In the genomic region with DNA sequence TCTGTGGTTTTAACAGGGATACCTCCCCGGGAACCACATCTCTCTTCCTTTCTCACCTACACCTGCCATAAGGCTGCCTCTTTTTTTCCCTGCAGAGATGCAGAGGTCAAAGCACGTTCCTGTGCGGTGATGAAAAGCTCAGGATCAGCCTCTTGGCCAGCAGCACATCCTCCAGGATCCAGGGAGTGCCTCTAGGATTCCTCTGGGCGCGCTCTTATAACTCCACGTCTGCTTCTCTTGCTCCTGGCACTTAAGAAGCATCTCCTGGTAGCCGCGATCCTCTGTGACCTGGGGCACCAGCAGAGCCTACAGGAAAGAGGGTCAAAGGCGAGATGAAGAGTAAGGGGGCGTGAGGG, we compare ENCODE assay signal across 10 mouse cellular contexts. TPM values are rescaled to one million over a fixed set of nuclear protein-coding genes. Genes with fewer than 3 reads are reported as not detected.
A peak's percentile ranks its signal among the peaks of the same experiment; 100 is the strongest.
DNase-seq lines count a peak whose midpoint lies in the region; ATAC-seq and TF ChIP-seq lines count a peak whose summit lies in the region.
"Had no signal": no experiment of that assay in that cellular context is flagged by ENCODE, and none has a peak within 500 bp of the region (broad histone marks: within the 10 kb centered on the region; RNA-seq: fewer than 3 reads in every experiment).

No protein-coding gene starts in this region.

- no peak for TF ChIP-seq CTCF in heart, adult 2 months (IDR thresholded peaks at IDR 0.05)
- TF ChIP-seq CTCF in cortical plate, adult 2 months (IDR thresholded peaks at IDR 0.05; ENCODE audit: extremely low read depth, insufficient read depth, low read length), result no peak

- no peak for ATAC-seq in heart, embryonic 13.5 days (ENCODE audit: extremely low read depth, insufficient number of reproducible peaks, low FRiP score, low TSS enrichment)
- ATAC-seq in hindbrain, embryonic 13.5 days (ENCODE audit: low FRiP score), result no peak; the same call in 1 of the 2 replicates
- ATAC-seq in midbrain, embryonic 13.5 days, result no peak

- no peaks in the 10 kb centered on the region for H3K9me3 ChIP-seq in heart, embryonic 13.5 days
- no peaks in the 10 kb centered on the region for H3K9me3 ChIP-seq in hindbrain, embryonic 13.5 days
- H3K9me3 ChIP-seq in midbrain, embryonic 13.5 days, result no peaks in the 10 kb centered on the region
- H3K9me3 ChIP-seq: G1E had no signal

- H3K4me1 ChIP-seq in heart, embryonic 13.5 days, result peaks cover 19% of the 10 kb centered on the region
- H3K4me1 ChIP-seq in heart, adult 2 months (ENCODE audit: control insufficient read depth, insufficient read depth, low read length), result no peaks in the 10 kb centered on the region
- H3K4me1 ChIP-seq in cortical plate, adult 2 months (ENCODE audit: control insufficient read depth, insufficient read depth, low read length), result no peaks in the 10 kb centered on the region
- peaks cover 24% of the 10 kb centered on the region for H3K4me1 ChIP-seq in hindbrain, embryonic 13.5 days (replicated peaks)
- peaks cover 13% of the 10 kb centered on the region for H3K4me1 ChIP-seq in midbrain, embryonic 13.5 days (replicated peaks)

- peak overlapping the region; percentile 58 for H3K4me3 ChIP-seq in heart, embryonic 13.5 days
- H3K4me3 ChIP-seq in heart, adult 2 months, result no peak overlapping the region
- peak overlapping the region; percentile 57 for H3K4me3 ChIP-seq in cortical plate, adult 2 months (ENCODE audit: insufficient read depth, low read length)
- H3K4me3 ChIP-seq in hindbrain, embryonic 13.5 days, result peak overlapping the region; percentile 72
- peak overlapping the region; percentile 66 for H3K4me3 ChIP-seq in midbrain, embryonic 13.5 days (replicated peaks)

- H3K79me2 ChIP-seq in heart, adult 2 months (replicated peaks; ENCODE audit: control insufficient read depth, insufficient read depth, low read length), result no peaks in the 10 kb centered on the region

- no peak overlapping the region for H3K27ac ChIP-seq in heart, embryonic 13.5 days (replicated peaks)
- no peak overlapping the region for H3K27ac ChIP-seq in heart, adult 2 months
- H3K27ac ChIP-seq in cortical plate, adult 2 months (ENCODE audit: insufficient read depth, low read length), result no peak overlapping the region
- H3K27ac ChIP-seq in hindbrain, embryonic 13.5 days, result peak overlapping the region; percentile 40; the same call in 1 of the 2 replicates
- H3K27ac ChIP-seq in midbrain, embryonic 13.5 days, result 0 out of 2 replicates have a peak overlapping the region, but pooled peaks have one; percentile 15

- no peak for TF ChIP-seq POLR2A in heart, adult 2 months (IDR thresholded peaks at IDR 0.05; ENCODE audit: insufficient read depth, low read depth, low read length)
- TF ChIP-seq POLR2A in cortical plate, adult 2 months (IDR thresholded peaks at IDR 0.05; ENCODE audit: extremely low read depth, insufficient read depth, low read length), result no peak

- intact Hi-C loops in heart, adult 2 months (cut with DNase I), result no loop called here

- peak overlapping the region; percentile 67 for H3K9ac ChIP-seq in heart, embryonic 13.5 days
- H3K9ac ChIP-seq in heart, adult 2 months (ENCODE audit: low read depth, low read length), result no peak overlapping the region
- peak overlapping the region; percentile 84 for H3K9ac ChIP-seq in hindbrain, embryonic 13.5 days
- peak overlapping the region; percentile 73 for H3K9ac ChIP-seq in midbrain, embryonic 13.5 days (replicated peaks)

- peaks cover 67% of the 10 kb centered on the region for H3K27me3 ChIP-seq in heart, embryonic 13.5 days (replicated peaks)
- H3K27me3 ChIP-seq in heart, adult 2 months (ENCODE audit: control insufficient read depth, insufficient read depth, low read length), result peaks cover 19% of the 10 kb centered on the region
- peaks cover 22% of the 10 kb centered on the region for H3K27me3 ChIP-seq in hindbrain, embryonic 13.5 days
- H3K27me3 ChIP-seq in midbrain, embryonic 13.5 days, result peaks cover 17% of the 10 kb centered on the region

- TF ChIP-seq EP300 in heart, adult 2 months (IDR thresholded peaks at IDR 0.05; ENCODE audit: insufficient read depth, low read depth, low read length), result no peak

- 2% methylated on average over 10 of the region's 10 CpGs for WGBS in heart, embryonic 13.5 days
- 3% methylated on average over 10 of the region's 10 CpGs for WGBS in heart, adult 2 months
- 4% methylated on average over 10 of the region's 10 CpGs for WGBS in hindbrain, embryonic 13.5 days
- WGBS in midbrain, embryonic 13.5 days, result 2% methylated on average over 10 of the region's 10 CpGs

- H3K4me2 ChIP-seq in heart, embryonic 13.5 days, result peak overlapping the region; percentile 84
- H3K4me2 ChIP-seq in hindbrain, embryonic 13.5 days, result peak overlapping the region; percentile 96
- H3K4me2 ChIP-seq in midbrain, embryonic 13.5 days (replicated peaks), result peak overlapping the region; percentile 72

- DNase-seq in heart, adult 2 months, result no peak
- no peak for DNase-seq in adrenal gland, postnatal 4 days (ENCODE audit: low spot score in 2 of 2)
- no peak for DNase-seq in kidney, postnatal 10 days
- DNase-seq in urinary bladder, postnatal 14 days (ENCODE audit: low spot score), result no peak

- H3K36me3 ChIP-seq in heart, embryonic 13.5 days, result no peaks in the 10 kb centered on the region
- no peaks in the 10 kb centered on the region for H3K36me3 ChIP-seq in heart, adult 2 months (ENCODE audit: control insufficient read depth, insufficient read depth, low read length)
- no peaks in the 10 kb centered on the region for H3K36me3 ChIP-seq in hindbrain, embryonic 13.5 days
- no peaks in the 10 kb centered on the region for H3K36me3 ChIP-seq in midbrain, embryonic 13.5 days
- H3K36me3 ChIP-seq: G1E had no signal

RNA-seq across cellular contexts. Expression of a gene that starts 0.4 kb away (rescaled TPM):
- 0.15 TPM in 1 of 2 replicates, not detected in the other for polyA plus RNA-seq in heart, embryonic 13.5 days (2015; fragmentation: Nextera tagmentation; extraction: Ambion mirVana)
- total RNA-seq in heart, adult 2 months (2021), result not detected
- polyA plus RNA-seq in heart, adult 2 months (2012; rRNA removed), result 0.04 and 0.09 TPM in 2 replicates
- 17.8 and 18.8 TPM in 2 replicates for polyA plus RNA-seq in cortical plate, adult 2 months (2012; rRNA removed)
- polyA plus RNA-seq in hindbrain, embryonic 13.5 days (2015; fragmentation: Nextera tagmentation; extraction: Ambion mirVana), result 9.7 and 9.8 TPM in 2 replicates
- 5.3 and 5.4 TPM in 2 replicates for polyA plus RNA-seq in midbrain, embryonic 13.5 days (2015; fragmentation: Nextera tagmentation; extraction: Ambion mirVana)
- 1 to 10 TPM; 1.1 to 1.4 TPM for total RNA-seq in adrenal gland, postnatal 4 days (2021)
- total RNA-seq: common myeloid progenitor, adult 5-6 weeks had no signal
- polyA plus RNA-seq: G1E had no signal

Comparison
In these comparisons a context has a peak if more than half of its experiments do, and no peak if none do; other contexts are left out.
1. H3K27ac ChIP-seq: peak in hindbrain, embryonic 13.5 days (single experiment) and midbrain, embryonic 13.5 days (single experiment); none in heart, embryonic 13.5 days (single experiment), heart, adult 2 months (single experiment) and cortical plate, adult 2 months (single experiment).
2. Peak in every context shown above with its lines, with median percentiles within 50 percentile points of each other: H3K4me2 ChIP-seq.